8 mouse cellular contexts compared by ENCODE assay signal in the genomic region with DNA sequence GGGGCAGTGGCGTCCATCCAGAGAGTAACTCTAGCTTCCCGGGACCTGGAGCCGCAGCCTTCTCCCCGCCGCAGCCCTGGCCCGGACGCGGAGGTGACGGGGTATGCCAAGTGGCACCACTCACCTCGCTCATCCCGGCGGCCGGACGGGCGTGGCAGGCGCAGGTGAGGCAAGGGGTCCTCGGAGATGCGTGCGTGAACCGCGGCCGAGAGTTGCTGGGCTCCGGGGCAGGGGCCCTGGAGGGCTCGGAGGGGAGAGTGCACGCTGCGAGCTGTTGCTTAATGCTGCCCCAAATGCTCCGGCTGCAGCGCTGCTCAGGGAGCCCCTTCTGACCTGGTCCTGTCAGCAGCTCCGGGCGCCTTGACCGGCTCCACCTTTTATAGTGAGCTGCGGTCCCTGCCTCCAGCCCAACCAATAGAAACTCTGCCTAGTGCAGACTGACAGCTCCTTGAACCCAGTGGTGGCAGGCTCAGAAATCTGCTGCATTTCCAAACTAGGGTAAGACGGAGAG. TPM values are rescaled to one million over a fixed set of nuclear protein-coding genes. Genes with fewer than 3 reads are reported as not detected.
DNase-seq lines count a peak whose midpoint lies in the region; ATAC-seq and TF ChIP-seq lines count a peak whose summit lies in the region.

A gene (minus strand): TSS at position 382 of the 511 bp plus-strand sequence.

- TF ChIP-seq POLR2A in thymus, adult 2 months (IDR thresholded peaks at IDR 0.05; ENCODE audit: control insufficient read depth, extremely low read depth, insufficient read depth, low read length, poor library complexity), result no peak

- H3K9me3 ChIP-seq in forebrain, embryonic 14.5 days (replicated peaks; ENCODE audit: control insufficient read depth, low read length), result no peaks in the 10 kb centered on the region
- H3K9me3 ChIP-seq in liver, embryonic 14.5 days (ENCODE audit: control insufficient read depth, low read length), result no peaks in the 10 kb centered on the region
- no peaks in the 10 kb centered on the region for H3K9me3 ChIP-seq in neural tube, embryonic 11.5 days (ENCODE audit: control insufficient read depth, low read length)

- peak; percentile 87 for ATAC-seq in forebrain, embryonic 14.5 days
- ATAC-seq in liver, embryonic 14.5 days (ENCODE audit: insufficient read depth), result peak; percentile 45; the same call in 1 of the 2 replicates
- peak; percentile 67 for ATAC-seq in neural tube, embryonic 11.5 days (ENCODE audit: insufficient read depth, low FRiP score, low TSS enrichment)

- H3K4me2 ChIP-seq in forebrain, embryonic 14.5 days (ENCODE audit: low read length), result peak within 1 kb of the TSS; percentile 96
- peak within 1 kb of the TSS; percentile 48 for H3K4me2 ChIP-seq in liver, embryonic 14.5 days (ENCODE audit: low read depth)
- H3K4me2 ChIP-seq in neural tube, embryonic 11.5 days (ENCODE audit: low read depth), result peak within 1 kb of the TSS; percentile 96

- peak within 1 kb of the TSS; percentile 67 for H3K9ac ChIP-seq in forebrain, embryonic 14.5 days (ENCODE audit: low read length)
- H3K9ac ChIP-seq in liver, embryonic 14.5 days (replicated peaks), result no peak within 1 kb of the TSS
- peak within 1 kb of the TSS; percentile 43 for H3K9ac ChIP-seq in neural tube, embryonic 11.5 days (ENCODE audit: low read length)

- no peak for TF ChIP-seq EP300 in liver, embryonic 14.5 days (IDR thresholded peaks at IDR 0.05; ENCODE audit: low read depth)

- no peak within 1 kb of the TSS for H3K4me3 ChIP-seq in thymus, adult 2 months (ENCODE audit: control insufficient read depth, insufficient read depth, low read length)
- peak within 1 kb of the TSS; percentile 43 for H3K4me3 ChIP-seq in forebrain, embryonic 14.5 days (ENCODE audit: low read depth, low read length)
- peak within 1 kb of the TSS; percentile 8 to 30 for H3K4me3 ChIP-seq in liver, embryonic 14.5 days (ENCODE audit: insufficient read depth in 1 of 2, low read depth in 2 of 2, low read length in 2 of 2)
- peak within 1 kb of the TSS; percentile 51 for H3K4me3 ChIP-seq in neural tube, embryonic 11.5 days (ENCODE audit: low read depth, low read length)

- H3K27ac ChIP-seq in thymus, adult 2 months (ENCODE audit: control insufficient read depth, insufficient read depth, low read length), result no peak within 1 kb of the TSS
- H3K27ac ChIP-seq in forebrain, embryonic 14.5 days (ENCODE audit: low read depth, low read length), result no peak within 1 kb of the TSS
- no peak within 1 kb of the TSS for H3K27ac ChIP-seq in liver, embryonic 14.5 days
- no peak within 1 kb of the TSS for H3K27ac ChIP-seq in neural tube, embryonic 11.5 days (ENCODE audit: low read depth, low read length)

- TF ChIP-seq CTCF in thymus, adult 2 months (IDR thresholded peaks at IDR 0.05; ENCODE audit: borderline replicate concordance, control insufficient read depth, extremely low read depth, insufficient read depth, low read length, poor library complexity), result no peak
- TF ChIP-seq CTCF in liver, embryonic 14.5 days (IDR thresholded peaks at IDR 0.05; ENCODE audit: low read depth), result no peak

- peaks cover 13% of the 10 kb centered on the region for H3K27me3 ChIP-seq in thymus, adult 2 months (ENCODE audit: control insufficient read depth, insufficient read depth, low read length)
- H3K27me3 ChIP-seq in forebrain, embryonic 14.5 days (replicated peaks; ENCODE audit: control insufficient read depth, insufficient read depth, low read length), result peaks cover 34% of the 10 kb centered on the region
- peaks cover 54% of the 10 kb centered on the region for H3K27me3 ChIP-seq in liver, embryonic 14.5 days (ENCODE audit: control insufficient read depth, insufficient read depth, low read length)
- peaks cover 33% of the 10 kb centered on the region for H3K27me3 ChIP-seq in neural tube, embryonic 11.5 days (ENCODE audit: control insufficient read depth, insufficient read depth, low read length)

- no peaks in the 10 kb centered on the region for H3K4me1 ChIP-seq in thymus, adult 2 months (replicated peaks; ENCODE audit: control insufficient read depth, insufficient read depth, low read length)
- H3K4me1 ChIP-seq in forebrain, embryonic 14.5 days (ENCODE audit: control insufficient read depth, insufficient read depth, low read length), result 0 out of 2 replicates have a peak, but pooled peaks cover 3% of the 10 kb centered on the region
- H3K4me1 ChIP-seq in liver, embryonic 14.5 days (replicated peaks; ENCODE audit: control insufficient read depth in 2 of 2, insufficient read depth in 2 of 2, low read length in 1 of 2), result 0 out of 4 replicates have a peak, but pooled peaks cover 0 to 6% of the 10 kb centered on the region in 2 experiments
- H3K4me1 ChIP-seq in neural tube, embryonic 11.5 days (ENCODE audit: control insufficient read depth, insufficient read depth, low read length), result peaks cover 9% of the 10 kb centered on the region

- WGBS in thymus, adult 2 months, result 2% methylated on average over 33 of the region's 33 CpGs
- WGBS in forebrain, embryonic 14.5 days, result under 1% methylated on average over 33 of the region's 33 CpGs
- WGBS in liver, embryonic 14.5 days (ENCODE audit: insufficient replicate concordance), result 1% methylated on average over 33 of the region's 33 CpGs
- under 1% methylated on average over 33 of the region's 33 CpGs for WGBS in neural tube, embryonic 11.5 days

- intact Hi-C loops in heart, postnatal 10 days (cut with DNase I), result no loop called here

- H3K36me3 ChIP-seq in thymus, adult 2 months (ENCODE audit: control insufficient read depth, insufficient read depth, low read length), result no peaks in the 10 kb centered on the region
- no peaks in the 10 kb centered on the region for H3K36me3 ChIP-seq in forebrain, embryonic 14.5 days (ENCODE audit: control insufficient read depth, insufficient read depth, low read length)
- H3K36me3 ChIP-seq in liver, embryonic 14.5 days (replicated peaks; ENCODE audit: control insufficient read depth, insufficient read depth, low read depth), result no peaks in the 10 kb centered on the region
- no peaks in the 10 kb centered on the region for H3K36me3 ChIP-seq in neural tube, embryonic 11.5 days (ENCODE audit: control insufficient read depth, insufficient read depth, low read length)

- DNase-seq in thymus, postnatal 4 days, result peak; percentile 28
- no peak for DNase-seq in thymus, adult 2 months
- DNase-seq in forebrain, embryonic 14.5 days (ENCODE audit: low spot score), result peak; percentile 73
- peak; percentile 85 to 88 for DNase-seq in heart, postnatal 10 days
- peak; percentile 61 to 75 for DNase-seq in kidney, postnatal 4 days
- DNase-seq in liver, embryonic 14.5 days (ENCODE audit: low read depth in 3 of 3, low spot score in 3 of 3), result peak in 1 of 3 experiments; percentile 7
- DNase-seq in neural tube, embryonic 11.5 days (ENCODE audit: low spot score), result peak; percentile 55
- peak; percentile 24 for DNase-seq in urinary bladder, postnatal 10 days (ENCODE audit: low spot score)

RNA-seq across cellular contexts. Expression of the gene that starts here (rescaled TPM):
- 4.7 and 7.3 TPM in 2 replicates for polyA plus RNA-seq in thymus, adult 2 months (2012; rRNA removed)
- 9.7 and 10.2 TPM in 2 replicates for polyA plus RNA-seq in forebrain, embryonic 14.5 days (2014; fragmentation: Nextera tagmentation; extraction: Ambion mirVana)
- total RNA-seq in heart, postnatal 10 days (2021), result 100 to 1,000 TPM; 136 to 146 TPM
- 0.94 and 1.0 TPM in 2 replicates for polyA plus RNA-seq in liver, embryonic 14.5 days (2012; rRNA removed)
- polyA plus RNA-seq in liver, embryonic 14.5 days (2014; fragmentation: Nextera tagmentation; extraction: Ambion mirVana), result 1.2 and 1.3 TPM in 2 replicates
- polyA plus RNA-seq in neural tube, embryonic 11.5 days (2014; fragmentation: Nextera tagmentation; extraction: Ambion mirVana), result 3.8 and 4.8 TPM in 2 replicates
